Mouse (Mus musculus) lung, embryonic 15.5 days (tissue): Measurements from ENCODE around the gene Papss2. TPM values are rescaled to one million over a fixed set of nuclear protein-coding genes. Genes with fewer than 3 reads are reported as not detected.
"Not testable (repeated sequence)": the region's sequence is repeated elsewhere in the genome, so short reads cannot be mapped to it uniquely, and the experiment has no call there.

Experiments
- ATAC-seq: fragments of 200-750 bp; cut with Nextera tagmentation; 2 replicates; pipeline ENCODE4 v1.8.0; 2017; ENCODE audit warnings: moderate number of reproducible peaks, borderline replicate concordance; ENCODE audit not compliant: low FRiP score, low TSS enrichment; ENCODE audit errors: extremely low read depth
- H3K27ac ChIP-seq: fragments of 300-500 bp; sonication (generic); 2 replicates; pipeline ENCODE4 v1.5.1; 2015; ENCODE audit warnings: moderate library complexity, mild to moderate bottlenecking, inconsistent platforms
- H3K27me3 ChIP-seq: fragments of 300-500 bp; sonication (generic); 2 replicates; pipeline ENCODE4 v1.6.1; 2015; ENCODE audit warnings: inconsistent platforms
- H3K36me3 ChIP-seq: fragments of 300-500 bp; sonication (generic); 2 replicates; pipeline ENCODE4 v1.6.1; 2015; ENCODE audit warnings: inconsistent platforms
- H3K4me1 ChIP-seq: fragments of 300-500 bp; sonication (generic); 2 replicates; pipeline ENCODE4 v1.6.1; 2015; ENCODE audit warnings: inconsistent platforms
- H3K4me2 ChIP-seq: fragments of 300-500 bp; sonication (generic); 2 replicates; pipeline ENCODE4 v1.6.1; 2015; ENCODE audit warnings: inconsistent platforms, mild to moderate bottlenecking, moderate library complexity
- H3K4me3 ChIP-seq: fragments of 300-500 bp; sonication (generic); 2 replicates; pipeline ENCODE4 v1.5.1; 2015; ENCODE audit warnings: mild to moderate bottlenecking, inconsistent platforms
- H3K9ac ChIP-seq: fragments of 300-500 bp; sonication (generic); 2 replicates; pipeline ENCODE4 v1.6.1; 2015; ENCODE audit warnings: inconsistent platforms
- H3K9me3 ChIP-seq: fragments of 300-500 bp; sonication (generic); 2 replicates; pipeline ENCODE4 v1.6.1; 2016; ENCODE audit warnings: inconsistent platforms
- WGBS: fragments of 180-500 bp; shearing (Covaris S2); methylation state at CpG from one replicate; pipeline ENCODE4 v1.1.7; 2015; 5-methylcytosine and 5-hydroxymethylcytosine counted together
- polyA plus RNA-seq: library from polyadenylated mRNA; unstranded; fragments of >200 nt; fragmentation: Nextera tagmentation; extraction: Ambion mirVana; gene quantifications from 2 replicates; pipeline ENCODE4 v1.2.1, GENCODE M21; 2015

The Papss2 gene
- polyA plus RNA-seq, 1 experiment from 2014 or later, result 3.4 TPM

DNA sequence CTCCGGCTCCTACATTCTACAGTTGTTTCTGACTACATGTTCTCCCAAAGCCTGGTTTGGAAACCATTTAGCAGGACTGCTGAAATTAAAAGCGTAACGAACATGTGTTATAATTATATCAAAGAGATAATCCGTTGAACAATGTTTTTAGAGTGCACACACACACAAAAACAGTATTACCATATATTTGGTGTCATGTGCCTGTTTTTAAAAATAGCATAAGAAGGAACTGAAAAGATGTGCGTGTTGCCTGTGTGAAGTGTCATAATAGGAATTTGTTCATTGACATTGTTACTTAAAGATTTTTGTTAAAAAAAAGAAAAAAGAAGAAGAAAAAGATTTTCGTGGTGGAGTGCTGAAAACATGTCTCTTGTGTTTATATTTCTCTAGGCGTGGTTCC lies 50.3 kb downstream of the Papss2 start:
- no peaks in the 10 kb centered on the region for H3K4me1 ChIP-seq
- 79% methylated on average over 7 of the region's 7 CpGs for WGBS
- no peak overlapping the region for H3K9ac ChIP-seq
- no peaks in the 10 kb centered on the region for H3K9me3 ChIP-seq
- H3K4me3 ChIP-seq, result no peak overlapping the region
- H3K27ac ChIP-seq, result no peak overlapping the region
- no peak for ATAC-seq
- no peaks in the 10 kb centered on the region for H3K36me3 ChIP-seq
- H3K4me2 ChIP-seq, result no peak overlapping the region
- H3K27me3 ChIP-seq, result no peaks in the 10 kb centered on the region

DNA sequence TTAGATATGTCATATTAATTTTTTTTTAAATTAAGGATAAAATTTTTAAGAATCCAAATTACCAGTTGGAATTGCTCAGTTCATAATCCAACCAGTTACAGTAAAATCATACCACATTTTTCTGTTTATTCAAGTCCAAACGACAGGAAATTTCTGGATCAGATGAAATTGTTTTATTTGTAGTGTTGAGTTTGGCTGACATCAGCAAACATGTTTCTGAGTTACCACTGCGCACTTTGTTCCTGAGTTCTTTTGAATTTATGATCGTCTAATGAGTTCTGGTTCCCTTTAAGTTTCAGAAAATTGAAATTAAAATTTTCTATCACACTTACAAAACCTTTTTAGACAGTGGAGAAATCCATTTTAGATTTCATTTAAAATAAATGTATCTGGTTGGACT lies 50.8 kb downstream of the Papss2 start:
- no peak overlapping the region for H3K9ac ChIP-seq
- 68% methylated on average over 3 of the region's 3 CpGs for WGBS
- H3K36me3 ChIP-seq, result no peaks in the 10 kb centered on the region
- H3K27ac ChIP-seq, result no peak overlapping the region
- H3K4me2 ChIP-seq, result no peak overlapping the region
- no peak overlapping the region for H3K4me3 ChIP-seq
- H3K4me1 ChIP-seq, result no peaks in the 10 kb centered on the region
- no peaks in the 10 kb centered on the region for H3K9me3 ChIP-seq
- H3K27me3 ChIP-seq, result no peaks in the 10 kb centered on the region
- no peak for ATAC-seq

DNA sequence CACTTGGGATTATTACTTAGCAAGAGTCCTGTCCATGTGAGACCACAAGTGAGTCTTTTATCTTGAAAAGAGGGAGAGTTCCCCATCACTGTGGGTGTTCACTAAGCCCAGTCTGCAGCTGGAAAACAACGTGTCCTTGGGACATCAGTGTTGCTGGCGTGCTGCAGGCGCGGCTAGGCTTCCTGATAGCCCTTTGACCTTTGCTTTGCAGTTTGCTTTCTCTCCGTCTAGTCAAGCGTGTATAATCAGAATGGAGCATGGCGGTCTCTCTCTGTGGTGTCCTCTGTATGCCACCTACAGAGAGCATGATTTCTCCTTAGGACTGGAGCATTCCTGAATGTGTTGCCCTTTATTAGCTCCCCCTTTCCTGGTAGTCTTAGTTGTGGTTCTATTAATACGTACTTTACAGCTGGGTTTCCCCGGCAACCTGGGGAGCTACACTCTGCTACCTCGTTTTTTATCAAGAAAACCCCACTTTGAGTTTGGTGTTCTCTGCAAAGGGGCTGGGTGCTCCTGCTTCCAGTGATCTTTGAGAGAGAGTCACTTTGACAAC lies 52.5 kb downstream of the Papss2 start:
- no peaks in the 10 kb centered on the region for H3K36me3 ChIP-seq
- no peak overlapping the region for H3K9ac ChIP-seq
- no peaks in the 10 kb centered on the region for H3K9me3 ChIP-seq
- H3K27ac ChIP-seq, result no peak overlapping the region
- no peak for ATAC-seq
- no peak overlapping the region for H3K4me2 ChIP-seq
- no peaks in the 10 kb centered on the region for H3K4me1 ChIP-seq
- H3K27me3 ChIP-seq, result no peaks in the 10 kb centered on the region
- WGBS, result 38% methylated on average over 10 of the region's 10 CpGs
- H3K4me3 ChIP-seq, result no peak overlapping the region

DNA sequence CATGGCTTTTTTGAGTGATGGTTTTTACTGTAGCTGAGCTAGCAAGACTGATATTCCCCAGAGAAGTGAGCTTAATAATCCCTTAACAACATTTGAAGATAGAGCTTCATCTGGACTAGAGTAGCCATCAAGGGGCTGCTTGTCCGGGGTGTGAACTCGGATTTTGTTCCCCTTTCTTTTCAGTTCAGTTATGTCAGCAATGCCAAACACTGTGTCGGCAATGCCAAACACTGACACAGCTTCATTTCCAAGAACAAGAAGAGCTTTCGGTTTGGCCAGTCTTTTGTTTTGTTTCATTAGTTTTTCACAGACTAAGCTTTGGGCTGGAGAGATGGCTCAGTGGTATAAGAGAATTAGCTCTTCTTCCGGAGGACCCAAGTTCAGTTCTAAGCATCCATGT lies 55.5 kb downstream of the Papss2 start:
- no peak overlapping the region for H3K4me3 ChIP-seq
- no peak overlapping the region for H3K9ac ChIP-seq
- H3K4me1 ChIP-seq, result no peaks in the 10 kb centered on the region
- 86% methylated on average over 5 of the region's 5 CpGs for WGBS
- H3K4me2 ChIP-seq, result no peak overlapping the region
- no peak for ATAC-seq
- H3K9me3 ChIP-seq, result no peaks in the 10 kb centered on the region
- no peaks in the 10 kb centered on the region for H3K27me3 ChIP-seq
- no peak overlapping the region for H3K27ac ChIP-seq
- no peaks in the 10 kb centered on the region for H3K36me3 ChIP-seq

DNA sequence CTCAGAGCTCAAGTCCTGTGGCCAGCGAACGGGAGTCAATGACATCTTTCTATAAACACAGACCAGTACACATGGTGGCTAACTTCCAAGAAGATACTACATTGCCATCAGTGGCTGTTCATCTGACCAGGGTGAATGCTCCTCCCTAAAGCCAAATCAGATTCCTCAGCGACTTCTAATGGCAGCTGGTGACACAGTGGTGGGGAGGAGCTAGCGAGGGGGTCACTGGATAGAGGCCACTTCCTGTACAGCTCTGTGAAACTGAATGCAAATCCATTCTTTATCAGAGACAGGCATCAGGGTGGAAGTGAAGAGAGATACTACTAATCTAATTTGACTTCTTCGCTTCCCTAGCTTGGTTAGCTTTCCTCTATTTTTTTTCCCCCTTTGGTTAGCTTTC lies 57.5 kb downstream of the Papss2 start:
- Histone ChIP-seq H3K4me2 (no peak overlapping the region), H3K27ac (no peak overlapping the region), H3K4me3 (no peak overlapping the region), H3K9me3 (no peaks in the 10 kb centered on the region), H3K27me3 (no peaks in the 10 kb centered on the region), H3K4me1 (no peaks in the 10 kb centered on the region), H3K36me3 (no peaks in the 10 kb centered on the region), H3K9ac (no peak overlapping the region)
- WGBS, result 51% methylated on average over 5 of the region's 5 CpGs
- peak; percentile 46; the same call in 1 of the 2 replicates for ATAC-seq

DNA sequence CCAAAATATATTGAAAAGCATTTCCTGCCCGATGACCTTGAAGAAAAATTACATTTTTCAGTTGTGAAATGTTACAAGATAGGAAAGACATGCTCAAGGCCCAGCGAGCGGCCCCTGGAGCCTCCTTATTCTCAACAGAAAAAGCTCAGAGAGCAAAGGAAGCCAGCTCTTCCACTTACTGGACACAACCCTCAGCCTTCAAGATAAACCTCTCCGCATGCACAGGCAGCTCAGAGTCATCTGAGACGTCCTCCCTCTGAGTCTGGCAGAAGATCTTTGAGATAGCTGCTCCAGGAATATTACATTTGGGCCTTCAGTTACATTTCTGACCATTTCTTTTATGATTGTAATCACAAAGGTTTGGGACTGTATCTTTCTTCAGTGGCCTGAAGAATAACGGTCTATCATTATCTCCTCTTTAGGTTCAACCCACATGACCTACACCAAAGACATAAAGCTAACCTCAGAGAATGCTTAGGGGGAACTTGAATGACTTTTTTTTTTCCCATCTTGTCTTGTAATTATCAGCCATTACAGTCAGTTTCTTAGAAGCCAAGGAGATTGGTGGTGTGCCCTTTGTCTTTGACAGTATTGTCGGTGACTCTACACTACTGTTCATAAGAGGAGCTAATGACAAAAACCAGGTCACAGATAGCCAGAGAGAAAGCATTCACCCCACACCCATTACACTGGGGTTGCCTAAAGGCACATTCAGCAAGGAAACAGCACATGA lies 58.2 kb downstream of the Papss2 start:
- Histone ChIP-seq H3K4me1 (no peaks in the 10 kb centered on the region), H3K27me3 (no peaks in the 10 kb centered on the region), H3K27ac (no peak overlapping the region), H3K4me3 (no peak overlapping the region), H3K4me2 (no peak overlapping the region), H3K36me3 (no peaks in the 10 kb centered on the region), H3K9ac (no peak overlapping the region), H3K9me3 (no peaks in the 10 kb centered on the region)
- no peak for ATAC-seq
- 75% methylated on average over 7 of the region's 7 CpGs for WGBS

DNA sequence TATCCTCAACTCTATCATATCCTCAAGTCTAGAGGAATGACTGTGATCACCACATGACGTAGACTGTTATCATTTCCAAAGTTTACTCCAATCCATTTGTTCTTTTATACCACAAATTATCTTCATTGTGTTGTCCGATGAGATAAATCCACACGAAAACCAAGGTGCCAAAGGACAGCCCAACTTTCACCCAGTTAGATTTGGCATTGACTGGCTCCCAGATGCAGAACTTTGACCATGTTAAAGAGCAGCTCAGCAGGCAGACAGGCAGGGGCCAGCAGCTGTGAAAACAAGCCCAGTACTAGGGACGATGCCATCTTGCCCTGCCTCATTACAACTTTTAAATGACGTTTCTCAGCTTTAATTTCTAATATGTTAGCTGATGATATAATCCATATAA lies 63.8 kb downstream of the Papss2 start:
- no peak overlapping the region for H3K4me2 ChIP-seq
- H3K36me3 ChIP-seq, result no peaks in the 10 kb centered on the region
- H3K9me3 ChIP-seq, result no peaks in the 10 kb centered on the region
- no peak overlapping the region for H3K4me3 ChIP-seq
- H3K4me1 ChIP-seq, result no peaks in the 10 kb centered on the region
- no peak overlapping the region for H3K27ac ChIP-seq
- 69% methylated on average over 5 of the region's 5 CpGs for WGBS
- H3K9ac ChIP-seq, result no peak overlapping the region
- H3K27me3 ChIP-seq, result no peaks in the 10 kb centered on the region
- ATAC-seq, result no peak

DNA sequence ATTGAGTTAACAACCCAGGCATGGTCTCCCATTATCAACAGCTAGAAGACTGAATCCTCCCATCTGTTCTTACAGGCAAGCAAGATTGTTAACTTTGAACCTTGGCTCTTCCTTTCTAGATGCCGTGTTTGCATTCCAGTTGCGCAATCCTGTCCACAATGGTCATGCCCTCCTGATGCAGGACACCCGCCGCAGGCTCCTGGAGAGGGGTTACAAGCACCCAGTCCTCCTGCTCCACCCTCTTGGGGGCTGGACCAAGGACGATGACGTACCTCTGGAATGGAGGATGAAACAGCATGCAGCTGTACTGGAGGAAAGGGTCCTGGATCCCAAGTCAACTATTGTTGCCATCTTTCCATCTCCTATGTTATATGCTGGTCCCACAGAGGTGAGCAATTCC lies 67.3 kb downstream of the Papss2 start:
- Histone ChIP-seq H3K4me1 (no peaks in the 10 kb centered on the region), H3K9me3 (no peaks in the 10 kb centered on the region), H3K4me2 (no peak overlapping the region), H3K4me3 (no peak overlapping the region), H3K27ac (no peak overlapping the region), H3K9ac (no peak overlapping the region), H3K36me3 (no peaks in the 10 kb centered on the region), H3K27me3 (no peaks in the 10 kb centered on the region)
- no peak for ATAC-seq
- WGBS, result 78% methylated on average over 6 of the region's 6 CpGs

DNA sequence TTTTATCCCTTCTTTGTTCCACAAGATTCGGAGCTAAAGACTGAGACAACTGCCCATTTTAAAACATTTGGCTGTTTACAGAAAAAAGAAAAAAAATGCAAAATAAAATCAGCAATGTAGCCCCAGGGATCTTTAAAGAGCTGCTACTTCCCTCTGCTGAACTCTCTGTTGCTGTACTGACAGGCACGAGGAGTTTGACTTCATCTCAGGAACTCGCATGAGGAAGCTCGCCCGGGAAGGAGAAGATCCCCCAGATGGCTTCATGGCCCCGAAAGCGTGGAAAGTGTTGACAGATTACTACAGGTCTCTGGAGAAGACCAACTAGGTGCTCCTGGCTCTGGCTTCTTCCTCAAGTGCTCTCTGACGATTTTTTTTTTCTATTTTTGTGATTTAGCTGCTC lies 69.7 kb downstream of the Papss2 start:
- no peaks in the 10 kb centered on the region for H3K27me3 ChIP-seq

DNA sequence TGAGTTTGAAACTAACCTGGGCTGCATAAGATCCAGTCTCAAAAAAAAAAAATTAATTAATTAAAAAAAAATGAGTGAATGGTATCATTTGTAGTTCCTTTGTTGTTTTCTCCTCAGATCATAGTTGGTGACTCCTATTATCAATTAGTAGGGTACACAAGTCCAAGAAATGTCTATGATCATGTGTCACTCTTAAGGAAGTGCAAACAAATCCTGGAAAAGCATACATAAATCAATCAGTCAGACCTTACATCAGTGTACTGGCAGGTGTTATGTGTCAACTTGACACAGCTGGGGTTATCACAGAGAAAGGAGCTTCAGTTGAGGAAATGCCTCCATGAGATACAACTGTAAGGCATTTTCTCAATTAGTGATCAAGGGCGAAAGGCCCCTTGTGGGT lies 72.2 kb downstream of the Papss2 start:
- 84% methylated on average over 1 of the region's 1 CpGs for WGBS
- H3K4me3 ChIP-seq, H3K9ac ChIP-seq, H3K9me3 ChIP-seq, ATAC-seq, H3K27me3 ChIP-seq, H3K36me3 ChIP-seq, H3K27ac ChIP-seq, H3K4me2 ChIP-seq, H3K4me1 ChIP-seq: not testable (repeated sequence)

More for the DNA sequence above, 69.7 kb downstream of the Papss2 start:
- Histone ChIP-seq H3K9me3 (no peaks in the 10 kb centered on the region), H3K4me1 (no peaks in the 10 kb centered on the region), H3K9ac (no peak overlapping the region), H3K4me2 (no peak overlapping the region), H3K4me3 (no peak overlapping the region), H3K36me3 (no peaks in the 10 kb centered on the region), H3K27ac (no peak overlapping the region)
- no peak for ATAC-seq
- WGBS, result 68% methylated on average over 8 of the region's 8 CpGs

DNA sequence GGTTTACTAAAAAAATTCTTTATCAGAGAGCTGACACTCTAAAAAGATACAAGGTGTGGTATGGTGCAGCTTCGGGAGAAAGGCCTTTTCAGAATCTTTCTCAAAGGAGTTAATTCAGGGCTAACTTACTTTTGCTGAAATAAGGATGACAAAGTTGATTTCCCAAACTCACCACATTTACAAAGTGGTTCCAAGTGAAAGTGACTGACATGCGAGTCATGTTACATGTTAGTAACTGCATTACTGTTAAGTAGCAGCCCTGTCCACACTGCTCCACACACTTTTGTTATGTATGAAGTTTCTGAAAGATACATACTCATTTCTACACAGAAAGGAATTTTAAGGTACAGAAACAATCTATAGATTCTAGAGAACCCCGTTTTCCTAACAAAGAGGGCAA lies 80.2 kb downstream of the Papss2 start:
- Histone ChIP-seq H3K36me3 (peaks cover 33% of the 10 kb centered on the region), H3K27me3 (no peaks in the 10 kb centered on the region), H3K27ac (no peak overlapping the region), H3K4me2 (no peak overlapping the region), H3K4me1 (no peaks in the 10 kb centered on the region), H3K9ac (no peak overlapping the region), H3K4me3 (no peak overlapping the region), H3K9me3 (no peaks in the 10 kb centered on the region)
- ATAC-seq, result no peak
- 88% methylated on average over 3 of the region's 3 CpGs for WGBS

DNA sequence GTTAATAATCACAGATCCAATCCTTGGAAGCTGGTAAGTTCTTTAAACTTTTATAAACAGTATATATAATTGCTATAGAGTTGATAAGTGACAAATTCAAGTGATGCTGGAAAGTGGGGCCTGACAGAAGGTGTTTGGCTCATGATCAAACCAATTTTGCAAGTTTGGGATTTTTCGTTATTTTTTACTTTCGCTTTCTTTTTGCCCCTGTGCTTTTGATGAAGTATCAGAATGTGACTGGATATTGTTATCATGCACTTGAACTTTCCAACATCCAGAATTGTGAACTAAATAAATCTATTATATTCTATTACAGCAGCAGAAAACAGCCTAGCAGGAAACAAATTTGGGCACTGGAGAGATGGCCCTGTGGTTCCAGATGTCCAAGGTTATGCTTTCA lies 85.3 kb downstream of the Papss2 start:
- Histone ChIP-seq H3K36me3 (peaks cover 25% of the 10 kb centered on the region), H3K27me3 (no peaks in the 10 kb centered on the region), H3K9ac (no peak overlapping the region), H3K9me3 (no peaks in the 10 kb centered on the region), H3K4me2 (no peak overlapping the region), H3K4me1 (no peaks in the 10 kb centered on the region), H3K4me3 (no peak overlapping the region), H3K27ac (no peak overlapping the region)
- no peak for ATAC-seq
- 65% methylated on average over 2 of the region's 2 CpGs for WGBS

DNA sequence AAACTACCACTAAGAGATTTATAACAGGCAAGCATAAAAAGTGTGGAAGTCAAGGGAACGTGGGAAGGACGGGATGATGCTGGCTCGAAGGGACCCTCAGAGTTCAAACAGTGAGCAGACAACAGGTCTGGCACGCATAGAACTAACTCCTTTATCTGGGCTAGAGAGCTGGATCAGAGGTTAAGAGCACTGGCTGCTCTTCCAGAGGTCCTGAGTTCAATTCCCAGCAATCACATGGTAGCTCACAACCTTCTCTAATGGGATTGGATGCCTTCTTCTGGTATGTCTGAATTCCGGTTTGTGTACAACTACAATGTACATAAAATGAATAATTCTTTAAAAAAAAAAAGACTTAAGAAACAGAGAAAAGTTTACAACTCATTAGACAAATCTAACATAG lies 87.5 kb downstream of the Papss2 start:
- Histone ChIP-seq H3K9ac (no peak overlapping the region), H3K27me3 (no peaks in the 10 kb centered on the region), H3K4me2 (no peak overlapping the region), H3K4me3 (no peak overlapping the region), H3K9me3 (no peaks in the 10 kb centered on the region), H3K36me3 (peaks cover 22% of the 10 kb centered on the region), H3K4me1 (no peaks in the 10 kb centered on the region), H3K27ac (no peak overlapping the region)
- 90% methylated on average over 5 of the region's 5 CpGs for WGBS
- no peak for ATAC-seq
